Mouse (Mus musculus) MEL (cell line): ENCODE measurements around the gene Cwc25. TPM values are rescaled to one million over a fixed set of nuclear protein-coding genes. Genes with fewer than 3 reads are reported as not detected.

Experiments
- DNase-seq: peaks from one replicate; pipeline ENCODE4 v3.0.0; 2011; ENCODE audit warnings: low read depth, low spot score
- H3K27ac ChIP-seq: 2 replicates; pipeline ENCODE4 v1.5.1; 2012; ENCODE audit warnings: low read depth, mild to moderate bottlenecking, control low read depth, low read length, moderate library complexity; ENCODE audit not compliant: control insufficient read depth
- H3K27me3 ChIP-seq, 2 experiments: fragments of 150-350 bp in 1 of 2; sonication (generic) in 1 of 2; 2 replicates each; pipeline ENCODE4 v1.6.1; 2012; ENCODE audit warnings: low read length in 2 of 2, mild to moderate bottlenecking in 2 of 2, improper control_type of control experiment in 1 of 2, moderate library complexity in 1 of 2; ENCODE audit not compliant: insufficient read depth in 2 of 2, control insufficient read depth in 1 of 2
- H3K36me3 ChIP-seq, 2 experiments: 2 replicates each; pipeline ENCODE4 v1.6.1; 2012 to 2014; ENCODE audit warnings: low read length in 2 of 2, improper control_type of control experiment in 1 of 2, inconsistent platforms in 1 of 2, mild to moderate bottlenecking in 1 of 2; ENCODE audit not compliant: insufficient read depth in 2 of 2, control insufficient read depth in 1 of 2
- H3K4me1 ChIP-seq, 2 experiments: fragments of 150-350 bp in 1 of 2; sonication (generic) in 1 of 2; 2 replicates each; pipeline ENCODE4 v1.6.1; 2012; ENCODE audit warnings: low read length in 2 of 2, improper control_type of control experiment in 1 of 2, mild to moderate bottlenecking in 1 of 2; ENCODE audit not compliant: insufficient read depth in 2 of 2, control insufficient read depth in 1 of 2
- H3K4me3 ChIP-seq, 2 experiments: fragments of 150-350 bp in 1 of 2; sonication (generic) in 1 of 2; 2 replicates each; pipeline ENCODE4 v1.5.1; 2012; ENCODE audit warnings: low read depth in 2 of 2, low read length in 2 of 2, mild to moderate bottlenecking in 2 of 2, moderate library complexity in 2 of 2, control low read depth in 1 of 2, improper control_type of control experiment in 1 of 2; ENCODE audit not compliant: control insufficient read depth in 1 of 2, insufficient read depth in 1 of 2
- H3K79me2 ChIP-seq: 2 replicates; pipeline ENCODE4 v1.6.1; 2012; ENCODE audit warnings: mild to moderate bottlenecking, low read length, moderate library complexity; ENCODE audit not compliant: control insufficient read depth, poor library complexity, insufficient read depth
- H3K9ac ChIP-seq: 2 replicates; pipeline ENCODE4 v1.6.1; 2012; ENCODE audit warnings: low read depth, mild to moderate bottlenecking, control low read depth, low read length, moderate library complexity; ENCODE audit not compliant: control insufficient read depth, poor library complexity, severe bottlenecking
- H3K9me3 ChIP-seq: fragments of 150-350 bp; sonication (generic); replicated peaks from 2 replicates; pipeline ENCODE4 v1.6.1; 2012; ENCODE audit warnings: mild to moderate bottlenecking, low read length, improper control_type of control experiment, moderate library complexity; ENCODE audit not compliant: insufficient read depth
- BHLHE40 ChIP-seq: IDR thresholded peaks from 2 replicates; pipeline ENCODE4 v1.6.1; 2012; ENCODE audit warnings: low read depth, mild to moderate bottlenecking, inconsistent platforms, low read length, improper control_type of control experiment, borderline replicate concordance
- CHD1 ChIP-seq: IDR thresholded peaks from 2 replicates; pipeline ENCODE4 v1.6.1; 2012; ENCODE audit warnings: low read depth, mild to moderate bottlenecking, inconsistent platforms, low read length, improper control_type of control experiment
- CHD2 ChIP-seq: IDR thresholded peaks from 2 replicates; pipeline ENCODE4 v1.6.1; 2011; ENCODE audit warnings: low read length, improper control_type of control experiment
- CTCF ChIP-seq, 3 experiments: IDR thresholded peaks in 2 of 3; conservative IDR thresholded peaks in 1 of 3; 2 replicates each; pipeline ENCODE4 v1.5.1; 2011 to 2012; ENCODE audit warnings: low read length in 3 of 3, low read depth in 2 of 3, mild to moderate bottlenecking in 2 of 3, improper control_type of control experiment in 1 of 3, inconsistent platforms in 1 of 3, mixed read lengths in 1 of 3, moderate library complexity in 1 of 3; ENCODE audit not compliant: control insufficient read depth in 1 of 3, insufficient read depth in 1 of 3, poor library complexity in 1 of 3, severe bottlenecking in 1 of 3
- E2F4 ChIP-seq: IDR thresholded peaks from 2 replicates; pipeline ENCODE4 v1.6.1; 2011; ENCODE audit warnings: low read depth, low read length, improper control_type of control experiment, borderline replicate concordance
- ELF1 ChIP-seq: IDR thresholded peaks from 2 replicates; pipeline ENCODE4 v1.6.1; 2014; ENCODE audit warnings: low read depth, mild to moderate bottlenecking, inconsistent platforms, low read length, improper control_type of control experiment, moderate library complexity
- EP300 ChIP-seq, 2 experiments: IDR thresholded peaks; 2 replicates each; pipeline ENCODE4 v1.6.1; 2011; ENCODE audit warnings: improper control_type of control experiment in 2 of 2, low read length in 2 of 2, low read depth in 1 of 2, mild to moderate bottlenecking in 1 of 2
- GATA1 ChIP-seq: IDR thresholded peaks from 2 replicates; pipeline ENCODE4 v1.6.1; 2011; ENCODE audit warnings: low read depth, low read length, improper control_type of control experiment
- KAT2A ChIP-seq: conservative IDR thresholded peaks from 2 replicates; pipeline ENCODE4 v1.6.1; 2012; ENCODE audit warnings: low read depth, low read length, improper control_type of control experiment, inconsistent platforms
- MAFK ChIP-seq: IDR thresholded peaks from 2 replicates; pipeline ENCODE4 v1.6.1; 2011; ENCODE audit warnings: low read depth, mild to moderate bottlenecking, low read length, improper control_type of control experiment, borderline replicate concordance
- MAX ChIP-seq: IDR thresholded peaks from 2 replicates; pipeline ENCODE4 v1.6.1; 2011; ENCODE audit warnings: low read length, improper control_type of control experiment
- MAZ ChIP-seq: IDR thresholded peaks from 2 replicates; pipeline ENCODE4 v1.6.1; 2012; ENCODE audit warnings: low read depth, mild to moderate bottlenecking, inconsistent platforms, low read length, improper control_type of control experiment
- MEF2A ChIP-seq: IDR thresholded peaks from 2 replicates; pipeline ENCODE4 v1.6.1; 2014; ENCODE audit warnings: low read depth, mild to moderate bottlenecking, inconsistent platforms, low read length, improper control_type of control experiment; ENCODE audit not compliant: poor library complexity, insufficient replicate concordance, severe bottlenecking; ENCODE audit errors: extremely low read depth
- MYB ChIP-seq: IDR thresholded peaks from 2 replicates; pipeline ENCODE4 v1.6.1; 2011; ENCODE audit warnings: mild to moderate bottlenecking, low read depth, low read length, improper control_type of control experiment
- NELFE ChIP-seq: IDR thresholded peaks from 2 replicates; pipeline ENCODE4 v1.6.1; 2011; ENCODE audit warnings: low read depth, low read length, improper control_type of control experiment
- POLR2AphosphoS5 ChIP-seq: IDR thresholded peaks from 2 replicates; pipeline ENCODE4 v1.6.1; 2012; ENCODE audit warnings: low read depth, borderline replicate concordance, mild to moderate bottlenecking, inconsistent platforms, low read length, moderate library complexity, mixed read lengths
- RAD21 ChIP-seq: IDR thresholded peaks from 2 replicates; pipeline ENCODE4 v1.6.1; 2011; ENCODE audit warnings: mild to moderate bottlenecking, low read depth, low read length, improper control_type of control experiment
- SIN3A ChIP-seq: IDR thresholded peaks from 2 replicates; pipeline ENCODE4 v1.6.1; 2012; ENCODE audit warnings: low read length, improper control_type of control experiment, inconsistent platforms
- SMC3 ChIP-seq: IDR thresholded peaks from 2 replicates; pipeline ENCODE4 v1.6.1; 2011; ENCODE audit warnings: low read depth, low read length, improper control_type of control experiment
- TBP ChIP-seq: IDR thresholded peaks from 2 replicates; pipeline ENCODE4 v1.8.0; 2011; ENCODE audit warnings: low read depth, low read length, improper control_type of control experiment
- UBTF ChIP-seq: IDR thresholded peaks from 2 replicates; pipeline ENCODE4 v1.6.1; 2012; ENCODE audit warnings: low read depth, mild to moderate bottlenecking, inconsistent platforms, low read length, improper control_type of control experiment, moderate library complexity, borderline replicate concordance; ENCODE audit not compliant: insufficient read depth
- USF1 ChIP-seq: IDR thresholded peaks from 2 replicates; pipeline ENCODE4 v1.6.1; 2014; ENCODE audit warnings: low read depth, mild to moderate bottlenecking, inconsistent platforms, low read length, improper control_type of control experiment, moderate library complexity
- ZKSCAN1 ChIP-seq: IDR thresholded peaks from 2 replicates; pipeline ENCODE4 v1.6.1; 2012; ENCODE audit warnings: low read depth, mild to moderate bottlenecking, inconsistent platforms, low read length, improper control_type of control experiment, moderate library complexity
- ZNF384 ChIP-seq: IDR thresholded peaks from 2 replicates; pipeline ENCODE4 v1.6.1; 2012; ENCODE audit warnings: low read depth, mild to moderate bottlenecking, inconsistent platforms, low read length, improper control_type of control experiment
- polyA plus RNA-seq, 2 experiments: library from polyadenylated mRNA; stranded (reverse) in 1 of 2; unstranded in 1 of 2; fragments of >175 nt in 1 of 2; fragments of >200 nt in 1 of 2; gene quantifications; 2 replicates each; pipeline versions ENCODE4 v1.2.1 to v1.2.4; 2012; ENCODE audit warnings: low replicate concordance in 2 of 2, low read depth in 1 of 2; ENCODE audit not compliant: insufficient read length in 2 of 2, insufficient read depth in 1 of 2, missing spikeins in 1 of 2
- total RNA-seq: library from RNA; depleted of rRNA; stranded (reverse); fragments of 300-350 nt; gene quantifications from 2 replicates; pipeline ENCODE4 v1.2.3, GENCODE M21; 2012

Cwc25 gene
- total and polyA plus RNA-seq, 3 experiments, result 16.7 to 20.8 TPM; not detected in 1

- peaks cover 14% of the 10 kb centered on the region for H3K79me2 ChIP-seq
- no peak for DNase-seq
- TF ChIP-seq MAFK, result no peak
- TF ChIP-seq MEF2A, result no peak
- TF ChIP-seq CTCF (IDR thresholded peaks at IDR 0.05 in 2 of 3, conservative IDR thresholded peaks at IDR 0.05 in 1 of 3; ENCODE audit: control insufficient read depth in 1 of 3, insufficient read depth in 1 of 3, low read depth in 2 of 3, low read length in 3 of 3, poor library complexity in 1 of 3, severe bottlenecking in 1 of 3), result no peak
- TF ChIP-seq CHD1, result no peak
- TF ChIP-seq SIN3A, result no peak
- no peak for TF ChIP-seq USF1
- TF ChIP-seq NELFE, result no peak
- H3K9me3 ChIP-seq, result no peaks in the 10 kb centered on the region
- peaks cover 0 to 8% of the 10 kb centered on the region in 2 experiments; a peak in 2 of 4 replicates for H3K4me1 ChIP-seq
- no peak overlapping the region for H3K27ac ChIP-seq
- H3K9ac ChIP-seq, result no peak overlapping the region
- H3K4me3 ChIP-seq, result no peak overlapping the region
- H3K36me3 ChIP-seq, result peaks cover 20 to 26% of the 10 kb centered on the region in 2 experiments
- no peaks in the 10 kb centered on the region for H3K27me3 ChIP-seq
These were observed 8.8 kb upstream of the Cwc25 start for GRCm38 (mm10) chr11:97775186-97775585.

DNA sequence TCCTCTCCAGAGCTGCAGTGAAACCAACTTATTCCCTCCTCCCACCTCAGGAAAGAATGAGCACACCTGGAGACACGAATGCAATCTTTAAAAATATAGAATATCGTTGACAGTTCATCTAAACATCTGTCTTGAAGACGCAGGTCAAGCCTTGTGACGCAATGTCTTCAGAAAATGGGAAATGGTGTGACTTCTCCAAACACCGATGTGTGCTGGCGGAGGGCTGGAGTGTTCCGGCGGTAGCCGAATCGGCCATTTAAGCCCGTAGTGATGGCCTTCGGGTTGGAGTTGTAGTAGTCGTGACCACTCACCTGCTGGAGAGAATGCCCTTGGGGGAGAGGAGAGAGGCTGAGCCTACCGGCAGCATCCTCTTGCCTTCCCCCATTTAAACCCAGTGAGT, 5.1 kb upstream of the Cwc25 start:
- Histone ChIP-seq H3K9ac (no peak overlapping the region), H3K79me2 (no peaks in the 10 kb centered on the region; the same call in 1 of the 2 replicates), H3K4me3 (no peak overlapping the region), H3K27me3 (no peaks in the 10 kb centered on the region), H3K9me3 (no peaks in the 10 kb centered on the region), H3K4me1 (no peaks in the 10 kb centered on the region), H3K27ac (no peak overlapping the region), H3K36me3 (no peaks in the 10 kb centered on the region)
- TF ChIP-seq KAT2A (no peak), ZNF384 (no peak), CHD2 (no peak), TBP (no peak), MYB (no peak), EP300 (IDR thresholded peaks at IDR 0.05; ENCODE audit: low read depth in 1 of 2, low read length in 2 of 2) (no peak), UBTF (no peak), POLR2AphosphoS5 (no peak), CTCF (IDR thresholded peaks at IDR 0.05 in 2 of 3, conservative IDR thresholded peaks at IDR 0.05 in 1 of 3; ENCODE audit: control insufficient read depth in 1 of 3, insufficient read depth in 1 of 3, low read depth in 2 of 3, low read length in 3 of 3, poor library complexity in 1 of 3, severe bottlenecking in 1 of 3) (no peak), ZKSCAN1 (no peak), SIN3A (no peak), SMC3 (no peak), MAX (no peak), RAD21 (no peak), E2F4 (no peak), BHLHE40 (no peak), MAZ (no peak), ELF1 (no peak), GATA1 (no peak)
- DNase-seq, result no peak
